Mouse (Mus musculus): ENCODE results near the gene Arrdc5. TPM values are rescaled to one million over a fixed set of nuclear protein-coding genes. Genes with fewer than 3 reads are reported as not detected.

Gene Arrdc5
- polyA plus RNA-seq, 1 experiment from 2014 or later: not detected

GRCm38 (mm10) chr17:56326153-56327147, 26.4 kb upstream of the Arrdc5 start:
- no peaks in the 10 kb centered on the region for H3K27me3 ChIP-seq
- H3K36me3 ChIP-seq: 0 out of 2 replicates have a peak, but pooled peaks cover 10% of the 10 kb centered on the region
- peak overlapping the region; percentile 96 for H3K27ac ChIP-seq
- ATAC-seq: no peak
- no peaks in the 10 kb centered on the region for H3K9me3 ChIP-seq
- peak overlapping the region; percentile 84 for H3K4me2 ChIP-seq (replicated peaks)
- H3K4me1 ChIP-seq (replicated peaks): peaks cover 47% of the 10 kb centered on the region
- H3K4me3 ChIP-seq (replicated peaks): peak overlapping the region; percentile 95
- 2% methylated on average over 60 of the region's 67 CpGs for WGBS
- peak overlapping the region; percentile 98 for H3K9ac ChIP-seq (replicated peaks)

GRCm38 (mm10) chr17:56325450-56326152, 25.5 kb upstream of the Arrdc5 start, which contains the start of gene Kdm4b:
Kdm4b (plus strand) TSS chr17:56326062.
- ATAC-seq: peak; percentile 100

DNA sequence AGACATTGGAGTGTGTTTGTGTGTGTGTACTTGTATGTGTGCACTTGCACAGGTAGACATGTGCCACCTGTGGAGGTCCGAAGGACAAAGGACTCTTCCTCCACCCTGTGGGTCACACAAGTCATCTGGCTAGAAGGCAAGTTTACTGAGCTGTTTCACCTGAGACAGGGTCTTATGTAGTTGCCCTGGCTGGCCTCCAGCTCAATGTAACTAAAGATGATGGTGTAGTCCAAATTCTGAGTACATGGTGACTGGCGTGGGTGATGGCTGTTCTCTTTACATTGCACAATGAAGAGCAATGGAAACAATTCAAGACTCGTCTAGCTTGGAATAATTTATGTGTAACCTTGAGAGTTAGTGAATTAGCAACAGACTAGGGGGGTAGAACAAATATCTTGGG, 24.3 kb upstream of the Arrdc5 start:
- Histone ChIP-seq H3K9me3 (no peaks in the 10 kb centered on the region), H3K27ac (no peak overlapping the region), H3K27me3 (no peaks in the 10 kb centered on the region), H3K4me3 (replicated peaks) (no peak overlapping the region), H3K9ac (replicated peaks) (no peak overlapping the region), H3K36me3 (peaks cover 22% of the 10 kb centered on the region; the same call in 1 of the 2 replicates), H3K4me1 (replicated peaks) (peaks cover 27% of the 10 kb centered on the region), H3K4me2 (replicated peaks) (no peak overlapping the region)
- 63% methylated on average over 3 of the region's 3 CpGs for WGBS
- no peak for ATAC-seq

More at GRCm38 (mm10) chr17:56325450-56326152, 25.5 kb upstream of the Arrdc5 start, which contains the start of gene Kdm4b:
- H3K4me2 ChIP-seq (replicated peaks): peak within 1 kb of the TSS; percentile 84
- no peaks in the 10 kb centered on the region for H3K9me3 ChIP-seq
- peak within 1 kb of the TSS; percentile 96 for H3K27ac ChIP-seq
- H3K4me3 ChIP-seq (replicated peaks): peak within 1 kb of the TSS; percentile 95
- H3K36me3 ChIP-seq: peaks cover 11% of the 10 kb centered on the region; the same call in 1 of the 2 replicates
- WGBS: under 1% methylated on average over 57 of the region's 57 CpGs
- peak within 1 kb of the TSS; percentile 98 for H3K9ac ChIP-seq (replicated peaks)
- H3K27me3 ChIP-seq: no peaks in the 10 kb centered on the region
- H3K4me1 ChIP-seq (replicated peaks): peaks cover 39% of the 10 kb centered on the region

GRCm38 (mm10) chr17:56309191-56309945, 9.3 kb upstream of the Arrdc5 start:
- peaks cover 54% of the 10 kb centered on the region for H3K36me3 ChIP-seq
- H3K27ac ChIP-seq: no peak overlapping the region
- H3K9ac ChIP-seq (replicated peaks): no peak overlapping the region
- H3K4me3 ChIP-seq (replicated peaks): no peak overlapping the region
- H3K4me2 ChIP-seq (replicated peaks): no peak overlapping the region
- H3K4me1 ChIP-seq (replicated peaks): peaks cover 23% of the 10 kb centered on the region
- no peak for ATAC-seq
- H3K9me3 ChIP-seq: no peaks in the 10 kb centered on the region
- WGBS: 88% methylated on average over 15 of the region's 15 CpGs
- no peaks in the 10 kb centered on the region for H3K27me3 ChIP-seq

DNA sequence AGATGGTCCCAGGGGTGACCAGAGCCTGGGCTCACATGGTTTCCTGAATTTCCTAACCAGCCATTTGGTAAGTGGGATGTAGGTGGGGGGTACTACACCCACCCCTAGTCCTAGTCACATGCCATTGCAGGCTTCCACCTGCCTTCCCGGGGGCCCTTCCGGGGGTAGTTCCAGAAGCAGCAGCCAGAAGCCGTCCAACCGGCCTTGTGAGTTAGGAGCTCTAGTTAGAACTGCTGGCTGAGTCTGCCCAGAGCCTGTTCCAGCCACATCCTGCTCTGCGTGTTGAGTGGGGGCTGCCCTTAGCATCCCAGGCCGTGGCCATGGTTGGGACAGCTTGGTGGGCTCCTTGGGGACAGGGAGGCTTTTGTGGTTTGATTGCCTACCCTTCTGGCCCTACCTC, 8.0 kb upstream of the Arrdc5 start:
- Histone ChIP-seq H3K4me3 (replicated peaks) (no peak overlapping the region), H3K36me3 (peaks cover 43% of the 10 kb centered on the region), H3K27me3 (no peaks in the 10 kb centered on the region), H3K27ac (no peak overlapping the region), H3K9ac (replicated peaks) (no peak overlapping the region), H3K9me3 (no peaks in the 10 kb centered on the region), H3K4me1 (replicated peaks) (peaks cover 31% of the 10 kb centered on the region), H3K4me2 (replicated peaks) (no peak overlapping the region)
- 91% methylated on average over 6 of the region's 6 CpGs for WGBS
- ATAC-seq: no peak

- H3K4me3 ChIP-seq (replicated peaks): peak overlapping the region; percentile 65
- H3K27me3 ChIP-seq: no peaks in the 10 kb centered on the region
- WGBS: 70% methylated on average over 8 of the region's 8 CpGs
Observed at GRCm38 (mm10) chr17:56305826-56306225, 5.7 kb upstream of the Arrdc5 start.

DNA sequence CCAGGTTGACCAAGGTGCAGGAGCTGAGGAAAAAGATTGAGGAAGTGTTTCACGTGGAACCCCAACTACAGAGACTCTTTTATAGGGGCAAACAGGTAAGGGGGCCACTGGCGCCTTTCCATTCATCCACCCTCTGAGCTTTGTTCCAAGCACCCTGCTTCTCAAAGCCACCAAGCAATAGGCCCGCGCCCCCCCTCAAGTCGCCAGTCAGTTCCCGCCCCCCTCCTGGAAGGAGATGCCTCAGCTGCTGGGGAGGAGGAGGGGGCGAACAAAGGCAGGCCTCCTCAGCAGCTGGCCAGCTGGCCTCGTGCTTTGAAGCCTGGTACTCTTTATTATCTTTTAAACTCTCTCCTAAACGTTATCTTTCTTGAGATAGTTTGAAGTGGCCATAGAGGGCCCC, 5.1 kb upstream of the Arrdc5 start:
- Histone ChIP-seq H3K36me3 (peaks cover 19% of the 10 kb centered on the region), H3K9ac (replicated peaks) (peak overlapping the region; percentile 70), H3K4me1 (replicated peaks) (peaks cover 37% of the 10 kb centered on the region), H3K27ac (no peak overlapping the region), H3K9me3 (no peaks in the 10 kb centered on the region), H3K4me2 (replicated peaks) (peak overlapping the region; percentile 88), H3K27me3 (no peaks in the 10 kb centered on the region), H3K4me3 (replicated peaks) (peak overlapping the region; percentile 65)
- WGBS: 27% methylated on average over 9 of the region's 9 CpGs
- no peak for ATAC-seq

More at GRCm38 (mm10) chr17:56305826-56306225, 5.7 kb upstream of the Arrdc5 start:
- H3K36me3 ChIP-seq: peaks cover 25% of the 10 kb centered on the region
- peak overlapping the region; percentile 70; the same call in 1 of the 2 replicates for H3K9ac ChIP-seq (replicated peaks)
- peak overlapping the region; percentile 88 for H3K4me2 ChIP-seq (replicated peaks)
- H3K27ac ChIP-seq: no peak overlapping the region
- ATAC-seq: no peak
- peaks cover 37% of the 10 kb centered on the region for H3K4me1 ChIP-seq (replicated peaks)
- H3K9me3 ChIP-seq: no peaks in the 10 kb centered on the region

GRCm38 (mm10) chr17:56304718-56305117, 4.6 kb upstream of the Arrdc5 start:
- Histone ChIP-seq H3K27ac (no peak overlapping the region), H3K4me2 (replicated peaks) (peak overlapping the region; percentile 88), H3K4me3 (replicated peaks) (peak overlapping the region; percentile 65), H3K4me1 (replicated peaks) (peaks cover 37% of the 10 kb centered on the region), H3K9ac (replicated peaks) (peak overlapping the region; percentile 70), H3K27me3 (no peaks in the 10 kb centered on the region), H3K9me3 (no peaks in the 10 kb centered on the region), H3K36me3 (peaks cover 15% of the 10 kb centered on the region)
- WGBS: 13% methylated on average over 11 of the region's 11 CpGs
- no peak for ATAC-seq

DNA sequence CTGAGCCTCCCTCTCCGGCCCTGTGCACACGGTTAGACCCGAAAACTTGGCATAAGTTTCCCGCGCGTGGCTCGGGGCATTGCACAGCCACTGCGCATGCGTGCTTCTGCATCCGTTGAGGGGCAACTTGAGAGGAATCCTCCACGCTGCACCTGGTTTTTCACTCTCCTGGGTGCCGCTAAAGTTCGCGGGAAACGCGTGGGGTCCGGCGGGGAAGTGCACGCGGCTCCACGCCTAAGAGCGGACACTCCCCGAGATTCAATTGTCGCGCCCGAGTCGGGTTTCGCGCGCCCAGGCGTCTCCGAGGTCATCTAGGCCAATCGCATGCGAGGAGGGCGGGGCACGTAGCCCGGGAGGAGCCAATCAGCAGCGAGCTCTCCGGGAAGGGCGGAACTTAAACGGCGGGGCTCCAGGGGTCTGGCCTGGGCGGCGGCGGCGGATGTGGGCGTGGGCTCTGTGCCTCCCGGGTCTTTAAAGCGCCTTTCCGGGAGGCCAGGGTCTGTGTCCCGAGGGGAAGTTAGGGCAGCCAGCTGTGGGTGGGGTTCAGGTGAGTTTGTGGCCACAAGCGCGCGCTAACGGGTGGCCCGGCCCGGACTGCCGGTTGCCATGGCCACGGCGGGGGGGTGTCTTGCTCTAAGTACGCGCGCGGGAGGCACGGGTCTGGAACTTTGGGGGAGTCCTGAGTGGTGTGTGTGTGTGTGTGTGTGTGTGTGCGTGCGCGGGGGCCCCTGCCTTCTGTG, 3.9 kb upstream of the Arrdc5 start:
- peak overlapping the region; percentile 65 for H3K4me3 ChIP-seq (replicated peaks)
- peak overlapping the region; percentile 70 for H3K9ac ChIP-seq (replicated peaks)
- ATAC-seq: peak; percentile 96
- H3K27ac ChIP-seq: peak overlapping the region; percentile 65
- peaks cover 9% of the 10 kb centered on the region; the same call in 1 of the 2 replicates for H3K36me3 ChIP-seq
- no peaks in the 10 kb centered on the region for H3K9me3 ChIP-seq
- under 1% methylated on average over 68 of the region's 68 CpGs for WGBS
- H3K4me1 ChIP-seq (replicated peaks): peaks cover 37% of the 10 kb centered on the region
- no peaks in the 10 kb centered on the region for H3K27me3 ChIP-seq
- peak overlapping the region; percentile 88 for H3K4me2 ChIP-seq (replicated peaks)

GRCm38 (mm10) chr17:56303160-56303846, 3.2 kb upstream of the Arrdc5 start, which contains the start of gene Uhrf1:
Uhrf1 (plus strand) TSS chr17:56303321.
- H3K27ac ChIP-seq: peak within 1 kb of the TSS; percentile 65
- peak within 1 kb of the TSS; percentile 88 for H3K4me2 ChIP-seq (replicated peaks)
- under 1% methylated on average over 43 of the region's 43 CpGs for WGBS

More at GRCm38 (mm10) chr17:56303160-56303846, 3.2 kb upstream of the Arrdc5 start, which contains the start of gene Uhrf1:
- Histone ChIP-seq H3K36me3 (0 out of 2 replicates have a peak, but pooled peaks cover 4% of the 10 kb centered on the region), H3K4me1 (replicated peaks) (peaks cover 37% of the 10 kb centered on the region), H3K9me3 (no peaks in the 10 kb centered on the region), H3K4me3 (replicated peaks) (peak within 1 kb of the TSS; percentile 65), H3K9ac (replicated peaks) (peak within 1 kb of the TSS; percentile 70), H3K27me3 (no peaks in the 10 kb centered on the region)
- peak; percentile 41 for ATAC-seq

All from midbrain, embryonic 13.5 days (tissue).